Mouse (Mus musculus): Measurements from ENCODE around the gene Ush1c. TPM values are rescaled to one million over a fixed set of nuclear protein-coding genes. Genes with fewer than 3 reads are reported as not detected.

The Ush1c gene
- polyA plus RNA-seq, 1 experiment = not detected

DNA sequence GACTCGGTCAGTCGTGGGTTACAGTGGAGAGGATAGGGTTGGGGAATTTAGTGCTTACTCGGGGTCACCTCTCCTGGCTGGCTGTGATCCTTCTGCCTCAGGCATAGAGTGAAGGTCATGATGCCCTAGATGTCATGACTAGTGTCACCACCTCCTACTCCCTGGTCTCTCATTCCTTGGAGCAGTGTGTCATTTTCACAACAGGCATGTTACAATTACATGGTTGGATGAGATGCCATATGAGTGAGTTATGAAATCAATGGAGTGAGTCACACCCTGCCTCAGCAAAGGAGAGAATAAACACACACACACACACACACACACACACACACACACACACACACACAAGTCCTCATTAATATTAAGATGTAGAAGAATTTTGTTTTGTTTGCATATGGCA lies 9.3 kb upstream of the Ush1c start:
- no peak overlapping the region for H3K4me3 ChIP-seq (ENCODE audit: insufficient read depth, low read length)
- no peak for TF ChIP-seq CTCF (IDR thresholded peaks at IDR 0.05; ENCODE audit: low read depth, low read length)
- TF ChIP-seq POLR2A (IDR thresholded peaks at IDR 0.05; ENCODE audit: borderline replicate concordance, low read depth, low read length) = no peak
- H3K27ac ChIP-seq (ENCODE audit: insufficient read depth, low read depth, low read length) = no peak overlapping the region
- H3K4me1 ChIP-seq (ENCODE audit: control insufficient read depth, insufficient read depth, low read length) = no peaks in the 10 kb centered on the region

DNA sequence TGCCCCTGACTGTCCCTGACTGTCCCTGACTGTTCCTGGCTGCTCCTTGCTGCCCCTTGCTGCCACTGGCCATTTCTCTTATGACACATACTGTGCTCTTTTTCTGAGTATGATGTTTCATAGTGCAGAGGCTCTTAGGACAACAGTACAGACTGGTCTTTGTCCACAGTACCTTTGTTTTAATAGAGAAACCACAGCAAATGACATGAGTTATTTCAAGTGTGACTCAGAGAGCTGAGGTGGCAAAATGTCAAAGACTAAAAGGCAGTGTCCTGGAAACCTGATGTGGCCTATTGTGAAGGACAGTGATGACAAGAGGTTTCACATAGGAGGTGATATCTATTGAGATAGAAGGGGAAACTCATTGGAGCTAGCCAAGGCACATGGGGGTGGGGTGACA lies 8.6 kb upstream of the Ush1c start:
- TF ChIP-seq CTCF (IDR thresholded peaks at IDR 0.05; ENCODE audit: low read depth, low read length) (no peak), POLR2A (IDR thresholded peaks at IDR 0.05; ENCODE audit: borderline replicate concordance, low read depth, low read length) (no peak)
- H3K4me3 ChIP-seq (ENCODE audit: insufficient read depth, low read length) = no peak overlapping the region
- H3K27ac ChIP-seq (ENCODE audit: insufficient read depth, low read depth, low read length) = no peak overlapping the region
- no peaks in the 10 kb centered on the region for H3K4me1 ChIP-seq (ENCODE audit: control insufficient read depth, insufficient read depth, low read length)

DNA sequence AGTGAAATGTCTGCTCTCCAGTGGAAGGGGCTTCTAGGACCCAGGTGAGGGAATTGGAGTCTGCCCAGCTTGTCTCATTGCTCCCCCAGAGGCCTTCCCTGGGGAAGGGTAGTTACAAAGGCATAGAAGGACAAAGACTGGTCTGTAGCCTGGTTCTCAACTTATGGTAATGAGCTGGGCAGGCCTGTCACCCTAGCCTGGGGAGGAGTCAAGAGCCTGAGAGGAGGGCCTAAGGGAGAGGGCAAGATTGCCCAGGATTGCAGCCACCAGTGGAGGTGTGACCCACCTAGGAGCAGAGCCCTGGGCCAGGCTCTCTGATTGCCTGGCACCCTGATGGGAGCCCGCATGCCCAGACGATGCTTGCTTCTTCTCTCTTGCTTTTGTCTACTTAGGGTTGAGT lies 2.4 kb upstream of the Ush1c start, which contains the start of gene Otog:
Otog (plus strand) TSS at position 292 of the 400 bp plus-strand sequence.
- H3K4me3 ChIP-seq (ENCODE audit: insufficient read depth, low read length) = no peak within 1 kb of the TSS
- TF ChIP-seq POLR2A (IDR thresholded peaks at IDR 0.05; ENCODE audit: borderline replicate concordance, low read depth, low read length) = no peak
- TF ChIP-seq CTCF (IDR thresholded peaks at IDR 0.05; ENCODE audit: low read depth, low read length) = no peak

DNA sequence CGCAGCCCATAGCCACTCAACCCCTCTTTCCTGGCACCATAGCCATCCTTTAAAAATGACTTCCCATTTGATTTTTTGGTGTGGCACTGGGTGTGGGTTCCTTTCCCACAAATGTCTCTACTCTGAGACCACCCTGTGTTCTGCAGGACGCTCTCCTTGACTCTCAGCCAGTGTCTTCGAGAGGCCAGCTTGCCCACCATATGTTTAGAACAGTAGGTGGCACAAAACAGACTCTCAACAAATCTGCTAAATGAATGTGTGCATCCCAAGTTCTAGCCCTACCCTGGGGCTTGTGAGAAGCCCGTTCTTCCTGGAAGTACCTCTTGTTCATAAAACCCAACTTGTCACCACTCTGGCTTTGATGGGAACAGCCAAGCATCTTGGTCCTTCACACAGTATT lies 1.8 kb upstream of the Ush1c start:
- TF ChIP-seq POLR2A (IDR thresholded peaks at IDR 0.05; ENCODE audit: borderline replicate concordance, low read depth, low read length) (no peak), CTCF (IDR thresholded peaks at IDR 0.05; ENCODE audit: low read depth, low read length) (no peak)
- no peak overlapping the region for H3K27ac ChIP-seq (ENCODE audit: insufficient read depth, low read depth, low read length)
- no peaks in the 10 kb centered on the region for H3K4me1 ChIP-seq (ENCODE audit: control insufficient read depth, insufficient read depth, low read length)
- H3K4me3 ChIP-seq (ENCODE audit: insufficient read depth, low read length) = no peak overlapping the region

More for the DNA sequence above, 2.4 kb upstream of the Ush1c start, which contains the start of gene Otog:
- Histone ChIP-seq H3K27ac (ENCODE audit: insufficient read depth, low read depth, low read length) (no peak within 1 kb of the TSS), H3K4me1 (ENCODE audit: control insufficient read depth, insufficient read depth, low read length) (no peaks in the 10 kb centered on the region)

- no peak for TF ChIP-seq POLR2A (IDR thresholded peaks at IDR 0.05; ENCODE audit: borderline replicate concordance, low read depth, low read length)
- TF ChIP-seq CTCF (IDR thresholded peaks at IDR 0.05; ENCODE audit: low read depth, low read length) = no peak
- no peak overlapping the region for H3K27ac ChIP-seq (ENCODE audit: insufficient read depth, low read depth, low read length)
- no peaks in the 10 kb centered on the region for H3K4me1 ChIP-seq (ENCODE audit: control insufficient read depth, insufficient read depth, low read length)
- no peak overlapping the region for H3K4me3 ChIP-seq (ENCODE audit: insufficient read depth, low read length)
Observed at GRCm38 (mm10) chr7:46237192-46237591, 1.1 kb downstream of the Ush1c start.

DNA sequence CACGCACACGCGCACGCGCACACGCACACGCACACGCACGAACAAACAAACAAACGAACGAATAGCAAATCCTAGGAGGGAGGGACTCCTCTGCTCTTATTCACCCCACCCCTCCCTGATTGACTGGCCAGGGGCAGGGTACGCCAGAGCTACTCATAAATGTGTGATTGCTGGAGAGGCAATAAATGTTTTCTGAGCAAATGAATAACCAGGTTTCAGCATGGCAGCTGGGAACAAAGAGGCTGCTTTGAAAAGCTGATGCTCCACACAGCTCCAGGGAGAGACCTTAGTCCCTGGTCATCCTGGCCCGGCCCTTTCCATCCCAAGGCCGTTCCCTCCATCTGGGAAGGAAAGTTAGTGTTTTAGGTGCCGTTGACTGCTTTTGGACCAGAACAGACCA lies 1.9 kb downstream of the Ush1c start:
- TF ChIP-seq POLR2A (IDR thresholded peaks at IDR 0.05; ENCODE audit: borderline replicate concordance, low read depth, low read length) (no peak), CTCF (IDR thresholded peaks at IDR 0.05; ENCODE audit: low read depth, low read length) (no peak)
- Histone ChIP-seq H3K4me1 (ENCODE audit: control insufficient read depth, insufficient read depth, low read length) (no peaks in the 10 kb centered on the region), H3K27ac (ENCODE audit: insufficient read depth, low read depth, low read length) (no peak overlapping the region), H3K4me3 (ENCODE audit: insufficient read depth, low read length) (no peak overlapping the region)

- Histone ChIP-seq H3K4me3 (ENCODE audit: insufficient read depth, low read length) (no peak overlapping the region), H3K4me1 (ENCODE audit: control insufficient read depth, insufficient read depth, low read length) (no peaks in the 10 kb centered on the region), H3K27ac (ENCODE audit: insufficient read depth, low read depth, low read length) (no peak overlapping the region)
- no peak for TF ChIP-seq CTCF (IDR thresholded peaks at IDR 0.05; ENCODE audit: low read depth, low read length)
- TF ChIP-seq POLR2A (IDR thresholded peaks at IDR 0.05; ENCODE audit: borderline replicate concordance, low read depth, low read length) = no peak
Observed at GRCm38 (mm10) chr7:46235948-46236347, 2.4 kb downstream of the Ush1c start.

- Histone ChIP-seq H3K27ac (ENCODE audit: insufficient read depth, low read depth, low read length) (no peak overlapping the region), H3K4me1 (ENCODE audit: control insufficient read depth, insufficient read depth, low read length) (no peaks in the 10 kb centered on the region), H3K4me3 (ENCODE audit: insufficient read depth, low read length) (no peak overlapping the region)
- TF ChIP-seq POLR2A (IDR thresholded peaks at IDR 0.05; ENCODE audit: borderline replicate concordance, low read depth, low read length) = no peak
Observed at GRCm38 (mm10) chr7:46226936-46227335, 11.4 kb downstream of the Ush1c start.

- TF ChIP-seq CTCF (IDR thresholded peaks at IDR 0.05; ENCODE audit: low read depth, low read length) = peak; percentile 89
- no peak for TF ChIP-seq POLR2A (IDR thresholded peaks at IDR 0.05; ENCODE audit: borderline replicate concordance, low read depth, low read length)
- Histone ChIP-seq H3K4me1 (ENCODE audit: control insufficient read depth, insufficient read depth, low read length) (no peaks in the 10 kb centered on the region), H3K27ac (ENCODE audit: insufficient read depth, low read depth, low read length) (no peak overlapping the region), H3K4me3 (ENCODE audit: insufficient read depth, low read length) (no peak overlapping the region)
Observed at GRCm38 (mm10) chr7:46226253-46226652, 12.1 kb downstream of the Ush1c start.

DNA sequence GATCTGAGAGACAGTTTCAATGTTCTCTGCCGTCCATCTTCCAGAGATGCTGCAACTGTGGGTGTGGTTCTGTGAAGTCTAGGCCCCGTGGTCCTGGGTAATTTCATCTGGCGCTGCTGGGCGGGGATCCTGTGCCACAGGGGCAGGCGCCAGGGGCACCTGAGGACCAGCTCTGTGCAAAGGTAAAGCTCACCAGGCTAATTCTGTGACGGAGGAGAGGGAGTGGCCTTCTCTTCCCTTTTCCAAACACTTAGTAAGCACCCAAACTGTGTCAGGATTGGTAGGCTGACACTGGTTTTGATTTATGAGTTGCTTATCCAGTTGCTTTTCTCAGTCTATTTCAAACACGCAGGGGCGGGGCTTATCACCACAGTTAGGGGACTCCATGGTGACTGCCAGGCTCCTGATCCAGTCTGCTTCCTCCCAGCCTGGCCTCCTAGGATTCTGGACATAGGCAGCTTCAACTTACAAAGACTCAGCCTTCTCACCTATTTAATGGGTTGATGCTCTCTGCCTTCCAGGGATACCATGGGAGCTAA lies 17.6 kb downstream of the Ush1c start:
- Histone ChIP-seq H3K4me3 (ENCODE audit: insufficient read depth, low read length) (no peak overlapping the region), H3K27ac (ENCODE audit: insufficient read depth, low read depth, low read length) (no peak overlapping the region), H3K4me1 (ENCODE audit: control insufficient read depth, insufficient read depth, low read length) (no peaks in the 10 kb centered on the region)
- no peak for TF ChIP-seq CTCF (IDR thresholded peaks at IDR 0.05; ENCODE audit: low read depth, low read length)
- no peak for TF ChIP-seq POLR2A (IDR thresholded peaks at IDR 0.05; ENCODE audit: borderline replicate concordance, low read depth, low read length)

- no peak overlapping the region for H3K27ac ChIP-seq (ENCODE audit: insufficient read depth, low read depth, low read length)
- no peak overlapping the region for H3K4me3 ChIP-seq (ENCODE audit: insufficient read depth, low read length)
- H3K4me1 ChIP-seq (ENCODE audit: control insufficient read depth, insufficient read depth, low read length) = no peaks in the 10 kb centered on the region
- no peak for TF ChIP-seq POLR2A (IDR thresholded peaks at IDR 0.05; ENCODE audit: borderline replicate concordance, low read depth, low read length)
- no peak for TF ChIP-seq CTCF (IDR thresholded peaks at IDR 0.05; ENCODE audit: low read depth, low read length)
Observed at GRCm38 (mm10) chr7:46218415-46218814, 19.9 kb downstream of the Ush1c start.
